Mouse (Mus musculus) MEL (cell line): ENCODE results near the gene Gm20721. TPM values are rescaled to one million over a fixed set of nuclear protein-coding genes. Genes with fewer than 3 reads are reported as not detected.

Experiments
- DNase-seq: peaks from one replicate; pipeline ENCODE4 v3.0.0; 2011; ENCODE audit warnings: low read depth, low spot score
- H3K27ac ChIP-seq: 2 replicates; pipeline ENCODE4 v1.5.1; 2012; ENCODE audit warnings: low read depth, mild to moderate bottlenecking, control low read depth, low read length, moderate library complexity; ENCODE audit not compliant: control insufficient read depth
- H3K27me3 ChIP-seq, 2 experiments: fragments of 150-350 bp in 1 of 2; sonication (generic) in 1 of 2; 2 replicates each; pipeline ENCODE4 v1.6.1; 2012; ENCODE audit warnings: low read length in 2 of 2, mild to moderate bottlenecking in 2 of 2, improper control_type of control experiment in 1 of 2, moderate library complexity in 1 of 2; ENCODE audit not compliant: insufficient read depth in 2 of 2, control insufficient read depth in 1 of 2
- H3K36me3 ChIP-seq, 2 experiments: 2 replicates each; pipeline ENCODE4 v1.6.1; 2012 to 2014; ENCODE audit warnings: low read length in 2 of 2, improper control_type of control experiment in 1 of 2, inconsistent platforms in 1 of 2, mild to moderate bottlenecking in 1 of 2; ENCODE audit not compliant: insufficient read depth in 2 of 2, control insufficient read depth in 1 of 2
- H3K4me1 ChIP-seq, 2 experiments: fragments of 150-350 bp in 1 of 2; sonication (generic) in 1 of 2; 2 replicates each; pipeline ENCODE4 v1.6.1; 2012; ENCODE audit warnings: low read length in 2 of 2, improper control_type of control experiment in 1 of 2, mild to moderate bottlenecking in 1 of 2; ENCODE audit not compliant: insufficient read depth in 2 of 2, control insufficient read depth in 1 of 2
- H3K4me3 ChIP-seq, 2 experiments: fragments of 150-350 bp in 1 of 2; sonication (generic) in 1 of 2; 2 replicates each; pipeline ENCODE4 v1.5.1; 2012; ENCODE audit warnings: low read depth in 2 of 2, low read length in 2 of 2, mild to moderate bottlenecking in 2 of 2, moderate library complexity in 2 of 2, control low read depth in 1 of 2, improper control_type of control experiment in 1 of 2; ENCODE audit not compliant: control insufficient read depth in 1 of 2, insufficient read depth in 1 of 2
- H3K79me2 ChIP-seq: 2 replicates; pipeline ENCODE4 v1.6.1; 2012; ENCODE audit warnings: mild to moderate bottlenecking, low read length, moderate library complexity; ENCODE audit not compliant: control insufficient read depth, poor library complexity, insufficient read depth
- H3K9ac ChIP-seq: 2 replicates; pipeline ENCODE4 v1.6.1; 2012; ENCODE audit warnings: low read depth, mild to moderate bottlenecking, control low read depth, low read length, moderate library complexity; ENCODE audit not compliant: control insufficient read depth, poor library complexity, severe bottlenecking
- H3K9me3 ChIP-seq: fragments of 150-350 bp; sonication (generic); replicated peaks from 2 replicates; pipeline ENCODE4 v1.6.1; 2012; ENCODE audit warnings: mild to moderate bottlenecking, low read length, improper control_type of control experiment, moderate library complexity; ENCODE audit not compliant: insufficient read depth
- BHLHE40 ChIP-seq: IDR thresholded peaks from 2 replicates; pipeline ENCODE4 v1.6.1; 2012; ENCODE audit warnings: low read depth, mild to moderate bottlenecking, inconsistent platforms, low read length, improper control_type of control experiment, borderline replicate concordance
- CHD1 ChIP-seq: IDR thresholded peaks from 2 replicates; pipeline ENCODE4 v1.6.1; 2012; ENCODE audit warnings: low read depth, mild to moderate bottlenecking, inconsistent platforms, low read length, improper control_type of control experiment
- E2F4 ChIP-seq: IDR thresholded peaks from 2 replicates; pipeline ENCODE4 v1.6.1; 2011; ENCODE audit warnings: low read depth, low read length, improper control_type of control experiment, borderline replicate concordance
- HCFC1 ChIP-seq: IDR thresholded peaks from 2 replicates; pipeline ENCODE4 v1.6.1; 2012; ENCODE audit warnings: low read depth, mild to moderate bottlenecking, inconsistent platforms, low read length, improper control_type of control experiment, moderate library complexity
- MAFK ChIP-seq: IDR thresholded peaks from 2 replicates; pipeline ENCODE4 v1.6.1; 2011; ENCODE audit warnings: low read depth, mild to moderate bottlenecking, low read length, improper control_type of control experiment, borderline replicate concordance
- MAZ ChIP-seq: IDR thresholded peaks from 2 replicates; pipeline ENCODE4 v1.6.1; 2012; ENCODE audit warnings: low read depth, mild to moderate bottlenecking, inconsistent platforms, low read length, improper control_type of control experiment
- MYC ChIP-seq: IDR thresholded peaks from 2 replicates; pipeline ENCODE4 v1.6.1; 2011; ENCODE audit warnings: low read depth, mild to moderate bottlenecking, low read length, improper control_type of control experiment, moderate library complexity
- NELFE ChIP-seq: IDR thresholded peaks from 2 replicates; pipeline ENCODE4 v1.6.1; 2011; ENCODE audit warnings: low read depth, low read length, improper control_type of control experiment
- POLR2A ChIP-seq, 2 experiments: IDR thresholded peaks; 2 replicates each; pipeline ENCODE4 v1.6.1; 2011 to 2012; ENCODE audit warnings: low read length in 2 of 2, mild to moderate bottlenecking in 2 of 2, control low read depth in 1 of 2, improper control_type of control experiment in 1 of 2, low read depth in 1 of 2, moderate library complexity in 1 of 2; ENCODE audit not compliant: control insufficient read depth in 1 of 2, insufficient read depth in 1 of 2, poor library complexity in 1 of 2
- USF1 ChIP-seq: IDR thresholded peaks from 2 replicates; pipeline ENCODE4 v1.6.1; 2014; ENCODE audit warnings: low read depth, mild to moderate bottlenecking, inconsistent platforms, low read length, improper control_type of control experiment, moderate library complexity
- ZC3H11A ChIP-seq: IDR thresholded peaks from 2 replicates; pipeline ENCODE4 v1.6.1; 2012; ENCODE audit warnings: low read depth, mild to moderate bottlenecking, inconsistent platforms, low read length, improper control_type of control experiment
- ZNF384 ChIP-seq: IDR thresholded peaks from 2 replicates; pipeline ENCODE4 v1.6.1; 2012; ENCODE audit warnings: low read depth, mild to moderate bottlenecking, inconsistent platforms, low read length, improper control_type of control experiment
- polyA plus RNA-seq, 2 experiments: library from polyadenylated mRNA; stranded (reverse) in 1 of 2; unstranded in 1 of 2; fragments of >175 nt in 1 of 2; fragments of >200 nt in 1 of 2; gene quantifications; 2 replicates each; pipeline versions ENCODE4 v1.2.1 to v1.2.4; 2012; ENCODE audit warnings: low replicate concordance in 2 of 2, low read depth in 1 of 2; ENCODE audit not compliant: insufficient read length in 2 of 2, insufficient read depth in 1 of 2, missing spikeins in 1 of 2
- total RNA-seq: library from RNA; depleted of rRNA; stranded (reverse); fragments of 300-350 nt; gene quantifications from 2 replicates; pipeline ENCODE4 v1.2.3, GENCODE M21; 2012

Gm20721 gene
- total and polyA plus RNA-seq, 3 experiments: 34.2 to 171 TPM; not detected in 1

DNA sequence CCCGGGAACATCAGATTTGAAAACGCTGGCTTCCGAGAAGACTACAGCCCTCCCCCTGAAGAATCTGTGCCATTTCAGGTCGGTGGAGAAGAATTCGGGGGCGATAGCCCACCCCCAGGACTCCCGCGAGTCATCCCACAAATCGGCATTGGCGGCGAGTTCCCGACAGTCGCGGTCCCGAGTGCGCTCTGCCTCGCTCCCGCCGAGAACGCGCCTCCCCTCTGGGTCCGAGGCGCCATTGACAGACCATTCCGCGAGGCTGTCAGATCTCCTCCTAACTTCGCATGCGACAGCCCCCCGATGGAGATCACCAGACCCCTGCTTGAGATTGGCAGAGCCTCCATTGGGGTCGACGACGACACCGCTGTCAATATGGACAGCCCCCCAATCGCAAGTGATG lies 48.0 kb downstream of the Gm20721 start:
- TF ChIP-seq MYC (no peak), BHLHE40 (no peak)
- TF ChIP-seq, all 39 proteins: peak for 0
- DNase-seq: no peak
- H3K79me2 ChIP-seq: no peaks in the 10 kb centered on the region
- no peaks in the 10 kb centered on the region for H3K9me3 ChIP-seq
- no peak overlapping the region for H3K27ac ChIP-seq
- H3K36me3 ChIP-seq: no peaks in the 10 kb centered on the region
- H3K9ac ChIP-seq: no peak overlapping the region
- no peaks in the 10 kb centered on the region for H3K4me1 ChIP-seq
- no peak overlapping the region for H3K4me3 ChIP-seq
- no peaks in the 10 kb centered on the region for H3K27me3 ChIP-seq

DNA sequence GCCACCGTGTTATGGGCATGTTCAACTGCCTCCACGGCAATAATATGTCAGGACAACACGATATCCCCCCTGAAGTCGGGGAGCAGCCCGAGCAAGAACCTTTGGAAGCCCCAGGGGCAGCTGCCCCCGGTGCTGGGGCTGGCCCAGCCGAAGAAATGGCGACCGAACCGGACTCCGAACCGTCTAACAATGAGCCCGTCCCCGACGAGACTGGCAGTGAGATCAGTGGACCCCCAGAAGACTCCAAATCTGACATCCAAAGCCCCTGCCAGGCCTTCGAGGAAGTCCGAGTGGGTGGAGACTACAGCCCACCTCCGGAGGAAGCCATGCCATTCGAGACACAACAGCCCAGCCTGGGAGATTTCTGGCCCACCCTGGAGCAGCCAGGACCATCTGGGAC lies 48.7 kb downstream of the Gm20721 start:
- Histone ChIP-seq H3K4me3 (no peak overlapping the region), H3K27me3 (no peaks in the 10 kb centered on the region), H3K36me3 (no peaks in the 10 kb centered on the region), H3K9ac (no peak overlapping the region), H3K4me1 (no peaks in the 10 kb centered on the region), H3K9me3 (no peaks in the 10 kb centered on the region), H3K79me2 (no peaks in the 10 kb centered on the region), H3K27ac (no peak overlapping the region)
- no peak for TF ChIP-seq USF1
- TF ChIP-seq HCFC1: no peak
- TF ChIP-seq MAFK: no peak
- no peak for TF ChIP-seq MAZ
- TF ChIP-seq E2F4: no peak
- TF ChIP-seq POLR2A (IDR thresholded peaks at IDR 0.05; ENCODE audit: control insufficient read depth in 1 of 2, insufficient read depth in 1 of 2, low read depth in 1 of 2, low read length in 2 of 2, poor library complexity in 1 of 2): no peak
- no peak for TF ChIP-seq ZNF384
- no peak for TF ChIP-seq MYC
- DNase-seq: no peak

DNA sequence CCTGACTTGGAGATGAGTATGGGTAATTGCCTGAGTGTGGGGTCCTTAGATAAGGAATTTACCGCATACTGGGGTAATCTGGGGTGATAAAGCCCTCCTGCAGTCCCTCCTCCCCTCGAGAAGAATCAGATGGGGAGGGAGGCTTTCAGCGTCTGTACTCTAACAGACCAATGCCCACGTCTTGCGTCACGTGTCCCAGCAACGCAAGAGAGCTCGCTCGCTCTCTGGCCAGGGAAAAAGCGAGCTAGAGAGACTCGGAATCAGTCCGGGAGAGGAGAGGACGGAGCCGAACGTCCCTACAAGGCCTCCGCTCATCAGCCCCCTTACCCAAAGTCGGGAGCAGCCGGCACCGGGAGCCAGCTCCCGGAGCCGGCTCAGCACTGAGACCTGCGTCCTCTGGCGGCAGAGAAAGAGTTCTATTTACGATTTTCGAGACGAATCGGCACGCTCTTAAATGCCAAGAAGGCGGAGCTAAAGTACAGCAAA lies 49.4 kb downstream of the Gm20721 start:
- no peak overlapping the region for H3K9ac ChIP-seq
- no peak overlapping the region for H3K4me3 ChIP-seq
- H3K27ac ChIP-seq: no peak overlapping the region
- no peaks in the 10 kb centered on the region for H3K79me2 ChIP-seq
- H3K27me3 ChIP-seq: no peaks in the 10 kb centered on the region
- no peak for TF ChIP-seq CHD1
- TF ChIP-seq ZC3H11A: no peak
- no peak for TF ChIP-seq NELFE
- H3K9me3 ChIP-seq: no peaks in the 10 kb centered on the region
- H3K36me3 ChIP-seq: no peaks in the 10 kb centered on the region
- no peaks in the 10 kb centered on the region for H3K4me1 ChIP-seq
- DNase-seq: no peak
